Mouse (Mus musculus) limb, embryonic 11.5 days (tissue): ENCODE measurements around the gene Snx1. TPM values are rescaled to one million over a fixed set of nuclear protein-coding genes. Genes with fewer than 3 reads are reported as not detected.

Experiments
- ATAC-seq: fragments of 200-750 bp; cut with Nextera tagmentation; 2 replicates; pipeline ENCODE4 v1.8.0; 2017; ENCODE audit warnings: low read depth; ENCODE audit not compliant: insufficient number of reproducible peaks, low FRiP score, low TSS enrichment
- DNase-seq: peaks from one replicate; pipeline ENCODE4 v3.0.0-alpha.2; 2015; ENCODE audit warnings: low spot score
- H3K27ac ChIP-seq: fragments of 300-500 bp; sonication (generic); replicated peaks from 2 replicates; pipeline ENCODE4 v1.5.1; 2014; ENCODE audit warnings: low read depth, mild to moderate bottlenecking, low read length
- H3K27me3 ChIP-seq: fragments of 300-500 bp; sonication (generic); 2 replicates; pipeline ENCODE4 v1.6.1; 2014; ENCODE audit warnings: mild to moderate bottlenecking, low read length, mixed read lengths; ENCODE audit not compliant: control insufficient read depth, insufficient read depth
- H3K36me3 ChIP-seq: fragments of 300-500 bp; sonication (generic); 2 replicates; pipeline ENCODE4 v1.6.1; 2014; ENCODE audit warnings: mild to moderate bottlenecking, low read length, moderate library complexity, mixed read lengths; ENCODE audit not compliant: control insufficient read depth, insufficient read depth
- H3K4me1 ChIP-seq: fragments of 300-500 bp; sonication (generic); 2 replicates; pipeline ENCODE4 v1.6.1; 2014; ENCODE audit warnings: low read length, mixed read lengths; ENCODE audit not compliant: control insufficient read depth, insufficient read depth
- H3K4me2 ChIP-seq: fragments of 300-500 bp; sonication (generic); 2 replicates; pipeline ENCODE4 v1.6.1; 2014; ENCODE audit warnings: low read depth, mild to moderate bottlenecking, moderate library complexity; ENCODE audit not compliant: severe bottlenecking
- H3K4me3 ChIP-seq: fragments of 300-500 bp; sonication (generic); 2 replicates; pipeline ENCODE4 v1.5.1; 2014; ENCODE audit warnings: low read depth, low read length
- H3K9ac ChIP-seq: fragments of 300-500 bp; sonication (generic); 2 replicates; pipeline ENCODE4 v1.6.1; 2014; ENCODE audit warnings: mild to moderate bottlenecking, low read length
- H3K9me3 ChIP-seq: fragments of 300-500 bp; sonication (generic); 2 replicates; pipeline ENCODE4 v1.6.1; 2016; ENCODE audit warnings: low read length; ENCODE audit not compliant: control insufficient read depth
- WGBS: fragments of 180-500 bp; shearing (Covaris S2); extraction: QIAGEN DNeasy Blood & Tissue Kit; methylation state at CpG from one replicate; pipeline ENCODE4 v1.1.7; 2014; 5-methylcytosine and 5-hydroxymethylcytosine counted together
- polyA plus RNA-seq: library from polyadenylated mRNA; unstranded; fragments of >200 nt; fragmentation: Nextera tagmentation; extraction: Ambion mirVana; gene quantifications from 2 replicates; pipeline ENCODE4 v1.2.1, GENCODE M21; 2014

Snx1 gene
- polyA plus RNA-seq, 1 experiment from 2014 or later = 123 TPM

GRCm38 (mm10) chr9:66160155-66160554 lies 33.8 kb upstream of the Snx1 start:
- no peaks in the 10 kb centered on the region for H3K36me3 ChIP-seq
- H3K4me1 ChIP-seq = no peaks in the 10 kb centered on the region
- H3K4me3 ChIP-seq = no peak overlapping the region
- H3K27me3 ChIP-seq = peaks cover 6% of the 10 kb centered on the region
- no peak for ATAC-seq
- no peaks in the 10 kb centered on the region; the same call in 1 of the 2 replicates for H3K9me3 ChIP-seq
- H3K4me2 ChIP-seq = no peak overlapping the region
- no peak overlapping the region for H3K9ac ChIP-seq
- WGBS = 91% methylated on average over 2 of the region's 2 CpGs
- no peak overlapping the region for H3K27ac ChIP-seq
- DNase-seq = no peak

DNA sequence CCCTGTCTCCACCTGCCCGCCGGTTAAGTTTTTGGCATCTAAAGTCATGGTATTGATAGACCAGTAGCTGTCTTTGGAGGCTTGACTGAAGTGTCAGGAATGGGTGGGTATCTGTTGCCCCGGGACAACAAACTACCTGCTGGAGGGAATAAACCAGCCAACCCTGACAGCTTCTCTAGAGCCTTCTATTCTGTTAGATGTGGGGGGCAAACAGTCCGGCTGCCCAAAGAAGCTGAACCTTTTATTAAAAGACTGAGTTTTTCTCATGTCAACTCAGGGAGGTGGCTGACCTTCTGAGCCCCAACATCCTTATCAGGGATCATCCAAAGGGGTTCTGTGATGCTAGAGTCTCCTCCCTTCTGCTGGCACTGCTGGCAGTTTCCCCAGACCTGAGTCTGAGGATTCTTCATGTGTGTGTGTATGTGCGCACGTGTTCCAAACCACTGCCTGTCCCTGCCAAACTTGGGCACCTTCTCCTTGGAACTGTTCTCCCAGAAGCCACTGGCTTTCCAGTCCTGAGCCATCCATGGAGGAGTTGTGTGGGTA lies 32.6 kb upstream of the Snx1 start:
- peaks cover 6% of the 10 kb centered on the region for H3K27me3 ChIP-seq
- 87% methylated on average over 6 of the region's 6 CpGs for WGBS
- H3K9ac ChIP-seq = no peak overlapping the region
- ATAC-seq = no peak
- H3K9me3 ChIP-seq = no peaks in the 10 kb centered on the region; the same call in 1 of the 2 replicates
- H3K4me3 ChIP-seq = no peak overlapping the region
- H3K4me2 ChIP-seq = 0 out of 2 replicates have a peak overlapping the region, but pooled peaks have one; percentile 56
- H3K36me3 ChIP-seq = no peaks in the 10 kb centered on the region
- no peak overlapping the region for H3K27ac ChIP-seq
- DNase-seq = no peak
- H3K4me1 ChIP-seq = no peaks in the 10 kb centered on the region

- H3K9ac ChIP-seq = peak within 1 kb of the TSS; percentile 53
- peak within 1 kb of the TSS; percentile 56 for H3K4me2 ChIP-seq
- no peaks in the 10 kb centered on the region for H3K36me3 ChIP-seq
- no peaks in the 10 kb centered on the region; the same call in 1 of the 2 replicates for H3K9me3 ChIP-seq
- DNase-seq = peak; percentile 88
- WGBS = under 1% methylated on average over 50 of the region's 58 CpGs
- peaks cover 6% of the 10 kb centered on the region for H3K27me3 ChIP-seq
- H3K27ac ChIP-seq = no peak within 1 kb of the TSS
- ATAC-seq = peak; percentile 80
- H3K4me3 ChIP-seq = peak within 1 kb of the TSS; percentile 32
- H3K4me1 ChIP-seq = no peaks in the 10 kb centered on the region
Measured at GRCm38 (mm10) chr9:66157958-66158830, 31.8 kb upstream of the Snx1 start, which contains the start of gene Dapk2. TSS of gene Dapk2 (plus strand) at chr9:66158223.

DNA sequence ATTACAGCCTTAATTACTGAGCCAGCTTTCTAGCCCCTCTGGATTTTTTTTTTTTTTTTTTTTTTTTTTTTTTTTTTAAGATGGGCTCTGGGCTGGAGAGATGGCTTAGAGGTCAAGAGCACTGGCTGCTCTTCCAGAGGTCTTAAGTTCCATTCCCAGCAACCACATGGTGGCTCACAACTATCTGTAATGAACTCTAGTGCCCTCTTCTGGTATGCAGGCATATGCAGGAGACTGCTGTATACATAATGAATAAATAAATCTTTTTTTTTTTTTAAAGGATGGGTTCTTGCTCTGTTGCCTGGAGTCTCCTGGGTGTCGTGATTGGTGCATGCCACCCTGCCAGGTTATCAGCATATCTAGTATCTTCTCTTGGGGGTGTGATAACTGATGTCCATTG lies 29.1 kb upstream of the Snx1 start:
- Histone ChIP-seq H3K27me3 (peaks cover 6% of the 10 kb centered on the region), H3K4me1 (no peaks in the 10 kb centered on the region), H3K4me2 (no peak overlapping the region), H3K36me3 (no peaks in the 10 kb centered on the region), H3K9me3 (no peaks in the 10 kb centered on the region; the same call in 1 of the 2 replicates), H3K27ac (no peak overlapping the region), H3K4me3 (no peak overlapping the region), H3K9ac (no peak overlapping the region)
- DNase-seq (no peak), ATAC-seq (no peak)
- WGBS = 85% methylated on average over 1 of the region's 1 CpGs

DNA sequence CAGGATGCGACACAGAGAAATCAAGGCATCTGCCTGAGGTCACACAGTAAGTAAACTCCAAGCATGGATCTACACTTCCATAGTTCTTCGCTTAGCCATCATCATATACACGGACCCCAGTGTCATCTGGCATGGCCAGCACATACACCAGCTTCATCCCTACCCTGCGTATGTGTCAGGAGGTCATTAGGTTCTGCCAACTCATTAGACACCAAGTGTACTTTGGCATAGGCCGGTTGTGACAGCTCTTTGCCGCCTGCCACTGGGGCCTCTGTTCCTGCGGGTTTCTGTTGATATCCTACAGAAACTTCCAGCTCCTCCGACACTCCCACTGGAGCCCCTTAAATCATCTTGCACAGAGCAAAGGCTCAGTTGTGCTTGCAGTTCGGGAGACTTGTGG lies 27.6 kb upstream of the Snx1 start:
- ATAC-seq = no peak
- H3K27me3 ChIP-seq = peaks cover 6% of the 10 kb centered on the region

DNA sequence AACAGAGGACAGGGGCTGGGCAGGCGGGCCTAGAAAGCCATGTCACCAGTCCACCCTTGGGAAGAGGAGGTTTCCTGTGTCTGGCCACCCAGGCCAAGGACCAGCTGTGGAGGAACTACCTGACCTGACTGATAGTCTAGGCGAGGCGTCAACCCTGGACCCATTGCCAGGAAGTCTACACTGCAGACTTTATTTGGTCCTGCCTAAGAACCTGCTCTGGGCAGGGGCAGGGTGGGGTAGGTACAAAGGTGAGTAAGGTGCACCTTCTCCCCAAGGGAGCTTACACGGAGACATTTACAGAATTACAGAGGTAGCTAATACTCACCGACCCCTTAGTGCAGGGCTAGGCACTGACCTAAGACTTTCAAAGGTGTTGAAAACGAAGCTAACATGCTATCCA lies 27.2 kb upstream of the Snx1 start:
- 86% methylated on average over 6 of the region's 6 CpGs for WGBS

More for the DNA sequence above, 27.6 kb upstream of the Snx1 start:
- Histone ChIP-seq H3K4me2 (no peak overlapping the region), H3K9me3 (no peaks in the 10 kb centered on the region), H3K27ac (no peak overlapping the region), H3K9ac (no peak overlapping the region), H3K4me1 (no peaks in the 10 kb centered on the region), H3K36me3 (no peaks in the 10 kb centered on the region), H3K4me3 (no peak overlapping the region)
- no peak for DNase-seq
- 88% methylated on average over 9 of the region's 9 CpGs for WGBS

GRCm38 (mm10) chr9:66152011-66152410 lies 25.6 kb upstream of the Snx1 start:
- Histone ChIP-seq H3K27me3 (no peaks in the 10 kb centered on the region), H3K4me2 (no peak overlapping the region), H3K4me1 (no peaks in the 10 kb centered on the region), H3K9me3 (no peaks in the 10 kb centered on the region), H3K4me3 (no peak overlapping the region), H3K27ac (no peak overlapping the region), H3K36me3 (no peaks in the 10 kb centered on the region), H3K9ac (no peak overlapping the region)
- ATAC-seq = no peak
- no peak for DNase-seq
- WGBS = 64% methylated on average over 9 of the region's 9 CpGs

More for the DNA sequence above, 27.2 kb upstream of the Snx1 start:
- no peak overlapping the region for H3K4me3 ChIP-seq
- ATAC-seq (no peak), DNase-seq (no peak)
- no peaks in the 10 kb centered on the region for H3K4me1 ChIP-seq
- no peak overlapping the region for H3K4me2 ChIP-seq
- no peak overlapping the region for H3K27ac ChIP-seq
- peaks cover 5% of the 10 kb centered on the region for H3K27me3 ChIP-seq
- no peak overlapping the region for H3K9ac ChIP-seq
- H3K36me3 ChIP-seq = no peaks in the 10 kb centered on the region
- no peaks in the 10 kb centered on the region for H3K9me3 ChIP-seq

- H3K4me2 ChIP-seq = no peak overlapping the region
- H3K4me3 ChIP-seq = no peak overlapping the region
- no peak for ATAC-seq
Measured at GRCm38 (mm10) chr9:66146141-66146540, 19.8 kb upstream of the Snx1 start.

More at GRCm38 (mm10) chr9:66146141-66146540, 19.8 kb upstream of the Snx1 start:
- no peak for DNase-seq
- no peaks in the 10 kb centered on the region for H3K4me1 ChIP-seq
- no peak overlapping the region for H3K27ac ChIP-seq
- no peak overlapping the region for H3K9ac ChIP-seq
- no peaks in the 10 kb centered on the region; the same call in 1 of the 2 replicates for H3K36me3 ChIP-seq
- no peaks in the 10 kb centered on the region for H3K27me3 ChIP-seq
- no peaks in the 10 kb centered on the region for H3K9me3 ChIP-seq
